16 mouse cellular contexts compared by ENCODE assay signal in genomic region chr9:109008994-109009635, GRCm38 (mm10). TPM values are rescaled to one million over a fixed set of nuclear protein-coding genes. Genes with fewer than 3 reads are reported as not detected.
DNase-seq lines count a peak whose midpoint lies in the region; ATAC-seq and TF ChIP-seq lines count a peak whose summit lies in the region.
"Had no signal": no experiment of that assay in that cellular context is flagged by ENCODE, and none has a peak within 500 bp of the region (broad histone marks: within the 10 kb centered on the region; RNA-seq: fewer than 3 reads in every experiment).

No protein-coding gene starts in this region.

- intact Hi-C loops in heart, adult 2 months (cut with DNase I) = no loop called here
- intact Hi-C loops in left cerebral cortex, postnatal 4 days (cut with DNase I) = no loop called here

- H3K9ac ChIP-seq in heart, adult 2 months (ENCODE audit: low read depth, low read length) = peak overlapping the region; percentile 9
- H3K9ac ChIP-seq: forebrain, postnatal 0 days; limb, embryonic 15.5 days had no signal

- no peak for TF ChIP-seq EP300 in heart, adult 2 months (IDR thresholded peaks at IDR 0.05; ENCODE audit: insufficient read depth, low read depth, low read length)

- no peaks in the 10 kb centered on the region for H3K36me3 ChIP-seq in heart, adult 2 months (ENCODE audit: control insufficient read depth, insufficient read depth, low read length)

- no peak for DNase-seq in heart, adult 2 months
- DNase-seq in heart, postnatal 4 days = no peak
- peak; percentile 61 to 75 for DNase-seq in left cerebral cortex, adult 9 months (ENCODE audit: low spot score in 2 of 2)
- DNase-seq in left cerebral cortex, postnatal 4 days = no peak
- DNase-seq in adipocyte (ENCODE audit: low spot score) = peak; percentile 61
- peak; percentile 59 for DNase-seq in fibroblast of lung, adult 2 months (ENCODE audit: low read depth)
- no peak for DNase-seq in ovary, postnatal 10 days (ENCODE audit: low spot score)
- DNase-seq: adrenal gland, adult 2 months; forebrain, postnatal 0 days; lung, postnatal 36 days; thymus, adult 2 months had no signal

- ATAC-seq in megakaryocyte progenitor cell, adult 5-6 weeks (replicated peaks; ENCODE audit: poor library complexity) = no peak
- ATAC-seq: forebrain, postnatal 0 days; intestine, postnatal 0 days; Patski had no signal

- H3K4me1 ChIP-seq in heart, adult 2 months (ENCODE audit: control insufficient read depth, insufficient read depth, low read length) = peaks cover 4% of the 10 kb centered on the region

- no peak overlapping the region for H3K4me3 ChIP-seq in heart, adult 2 months
- H3K4me3 ChIP-seq: hindbrain, embryonic 10.5 days; limb, embryonic 15.5 days had no signal

- TF ChIP-seq CTCF in heart, adult 2 months (IDR thresholded peaks at IDR 0.05) = no peak

- WGBS in heart, adult 2 months = 57% methylated on average over 10 of the region's 10 CpGs

- no peak for TF ChIP-seq POLR2A in heart, adult 2 months (IDR thresholded peaks at IDR 0.05; ENCODE audit: insufficient read depth, low read depth, low read length)

- no peak overlapping the region for H3K27ac ChIP-seq in heart, adult 2 months
- H3K27ac ChIP-seq: hindbrain, embryonic 10.5 days; limb, embryonic 15.5 days had no signal

- no peaks in the 10 kb centered on the region for H3K27me3 ChIP-seq in heart, adult 2 months (ENCODE audit: control insufficient read depth, insufficient read depth, low read length)
- H3K27me3 ChIP-seq: limb, embryonic 15.5 days; Patski had no signal

- no peaks in the 10 kb centered on the region for H3K79me2 ChIP-seq in heart, adult 2 months (replicated peaks; ENCODE audit: control insufficient read depth, insufficient read depth, low read length)

RNA-seq across cellular contexts. Expression of gene Pfkfb4, which starts 17.5 kb away (rescaled TPM):
- total RNA-seq in heart, adult 2 months (2021) = 1 to 10 TPM; 1.3 to 1.9 TPM
- 7.3 and 7.4 TPM in 2 replicates for polyA plus RNA-seq in heart, adult 2 months (2012; rRNA removed)
- 1 to 10 TPM; 3.4 TPM for total RNA-seq in heart, postnatal 4 days (2021)
- total RNA-seq in left cerebral cortex, postnatal 4 days (2021) = 10 to 100 TPM; 25.5 to 25.8 TPM
- 3.9 and 5.9 TPM in 2 replicates for total RNA-seq in megakaryocyte progenitor cell, adult 5-6 weeks (2015)
- total RNA-seq in megakaryocyte progenitor cell, adult 5-6 weeks (2017) = 12.8 and 13.5 TPM in 2 replicates

RNA-seq across cellular contexts. Expression of gene Ucn2, which starts 23.3 kb away (rescaled TPM):
- not detected for total RNA-seq in heart, adult 2 months (2021)
- 0.20 TPM in 1 of 2 replicates, not detected in the other for polyA plus RNA-seq in heart, adult 2 months (2012; rRNA removed)
- not detected for total RNA-seq in heart, postnatal 4 days (2021)
- under 1 TPM in 1 of 2 experiments, not detected in 1; 0.78 TPM for total RNA-seq in left cerebral cortex, postnatal 4 days (2021)
- total RNA-seq in megakaryocyte progenitor cell, adult 5-6 weeks (2015) = not detected in 2 replicates
- total RNA-seq in megakaryocyte progenitor cell, adult 5-6 weeks (2017) = not detected in 2 replicates
- total RNA-seq: forebrain, postnatal 0 days had no signal
- polyA plus RNA-seq: forebrain, postnatal 0 days; hindbrain, embryonic 10.5 days; intestine, postnatal 0 days had no signal

RNA-seq across cellular contexts. Expression of gene Shisa5, which starts 29.2 kb away (rescaled TPM):
- total RNA-seq in heart, adult 2 months (2021) = 10 to 100 TPM; 40.3 to 43.2 TPM
- polyA plus RNA-seq in heart, adult 2 months (2012; rRNA removed) = 170 and 218 TPM in 2 replicates
- 10 to 100 TPM; 48.2 to 50.4 TPM for total RNA-seq in heart, postnatal 4 days (2021)
- 10 to 100 TPM; 48.3 to 54.7 TPM for total RNA-seq in left cerebral cortex, postnatal 4 days (2021)
- 19.7 and 20.5 TPM in 2 replicates for total RNA-seq in megakaryocyte progenitor cell, adult 5-6 weeks (2015)
- total RNA-seq in megakaryocyte progenitor cell, adult 5-6 weeks (2017) = 74.8 and 94.4 TPM in 2 replicates

RNA-seq across cellular contexts. Expression of gene Trex1, which starts 50.4 kb away (rescaled TPM):
- 10 to 100 TPM; 12.6 to 13.3 TPM for total RNA-seq in heart, adult 2 months (2021)
- 45.8 and 55.2 TPM in 2 replicates for polyA plus RNA-seq in heart, adult 2 months (2012; rRNA removed)
- total RNA-seq in heart, postnatal 4 days (2021) = 1 to 10 TPM; 9.1 to 9.3 TPM
- total RNA-seq in left cerebral cortex, postnatal 4 days (2021) = 10 to 100 TPM; 14.8 to 15.1 TPM
- total RNA-seq in megakaryocyte progenitor cell, adult 5-6 weeks (2015) = 22.4 and 24.1 TPM in 2 replicates
- total RNA-seq in megakaryocyte progenitor cell, adult 5-6 weeks (2017) = 12.3 and 15.6 TPM in 2 replicates

RNA-seq across cellular contexts. Expression of gene Col7a1, which starts 55.7 kb away (rescaled TPM):
- under 1 TPM; 0.30 to 0.47 TPM for total RNA-seq in heart, adult 2 months (2021)
- polyA plus RNA-seq in heart, adult 2 months (2012; rRNA removed) = 0.57 and 1.1 TPM in 2 replicates
- 1 to 10 TPM in 1 of 2 experiments, under 1 TPM in 1; 0.81 to 1.3 TPM for total RNA-seq in heart, postnatal 4 days (2021)
- total RNA-seq in left cerebral cortex, postnatal 4 days (2021) = 1 to 10 TPM; 6.2 to 8.1 TPM
- 0.02 and 0.12 TPM in 2 replicates for total RNA-seq in megakaryocyte progenitor cell, adult 5-6 weeks (2015)
- 0.12 and 1.3 TPM in 2 replicates for total RNA-seq in megakaryocyte progenitor cell, adult 5-6 weeks (2017)

Comparison
In these comparisons a context has a peak if more than half of its experiments do, and no peak if none do; other contexts are left out.
1. DNase-seq: peak in left cerebral cortex, adult 9 months (2 of 2), adipocyte (single experiment) and fibroblast of lung, adult 2 months (single experiment); none in heart, adult 2 months (0 of 2), heart, postnatal 4 days (single experiment), left cerebral cortex, postnatal 4 days (single experiment) and ovary, postnatal 10 days (single experiment).